ENCODE assay signal across 8 mouse cellular contexts in genomic region chr9:71092038-71092437, GRCm38 (mm10).
DNase-seq lines count a peak whose midpoint lies in the region; ATAC-seq and TF ChIP-seq lines count a peak whose summit lies in the region.

No protein-coding gene starts in this region.

- H3K4me1 ChIP-seq in G1E (ENCODE audit: insufficient read depth, low read depth, low read length), result no peaks in the 10 kb centered on the region
- no peaks in the 10 kb centered on the region for H3K4me1 ChIP-seq in bone marrow macrophage, adult 2 months (ENCODE audit: control insufficient read depth, insufficient read depth, low read length)
- H3K4me1 ChIP-seq in embryonic facial prominence, embryonic 10.5 days, result no peaks in the 10 kb centered on the region
- H3K4me1 ChIP-seq in limb, embryonic 10.5 days, result no peaks in the 10 kb centered on the region

- TF ChIP-seq CTCF in layer of hippocampus, adult 2 months (conservative IDR thresholded peaks at IDR 0.05), result peak; percentile 87
- peak; percentile 35; the same call in 1 of the 2 replicates for TF ChIP-seq CTCF in G1E (IDR thresholded peaks at IDR 0.05; ENCODE audit: low read depth, low read length)
- peak; percentile 73 for TF ChIP-seq CTCF in bone marrow macrophage, adult 2 months (IDR thresholded peaks at IDR 0.05; ENCODE audit: low read depth, low read length)

- H3K4me3 ChIP-seq in layer of hippocampus, adult 2 months, result no peak overlapping the region
- no peak overlapping the region for H3K4me3 ChIP-seq in G1E (ENCODE audit: low read depth, low read length)
- H3K4me3 ChIP-seq in bone marrow macrophage, adult 2 months (ENCODE audit: insufficient read depth, low read length), result no peak overlapping the region
- H3K4me3 ChIP-seq in embryonic facial prominence, embryonic 10.5 days, result no peak overlapping the region
- no peak overlapping the region for H3K4me3 ChIP-seq in limb, embryonic 10.5 days

- no peak overlapping the region for H3K27ac ChIP-seq in layer of hippocampus, adult 2 months
- H3K27ac ChIP-seq in bone marrow macrophage, adult 2 months (ENCODE audit: insufficient read depth, low read depth, low read length), result no peak overlapping the region
- no peak overlapping the region for H3K27ac ChIP-seq in embryonic facial prominence, embryonic 10.5 days (replicated peaks)
- H3K27ac ChIP-seq in limb, embryonic 10.5 days, result no peak overlapping the region

- H3K27me3 ChIP-seq in G1E (ENCODE audit: insufficient read depth, low read length), result no peaks in the 10 kb centered on the region
- H3K27me3 ChIP-seq in embryonic facial prominence, embryonic 10.5 days (replicated peaks; ENCODE audit: low read depth, poor library complexity, severe bottlenecking), result no peaks in the 10 kb centered on the region
- no peaks in the 10 kb centered on the region for H3K27me3 ChIP-seq in limb, embryonic 10.5 days (ENCODE audit: low read depth, poor library complexity, severe bottlenecking)

- peak in 1 of 2 experiments; percentile 71 for DNase-seq in layer of hippocampus, adult 2 months (ENCODE audit: low spot score in 2 of 2)
- DNase-seq in layer of hippocampus, adult 8-10 months (ENCODE audit: low spot score in 2 of 2), result no peak
- DNase-seq in G1E (ENCODE audit: low spot score), result peak; percentile 19
- peak; percentile 45 for DNase-seq in embryonic facial prominence, embryonic 10.5 days (ENCODE audit: low spot score)
- DNase-seq in limb, embryonic 10.5 days (ENCODE audit: low spot score), result peak; percentile 45
- DNase-seq in right cerebral cortex, postnatal 25 days, result peak; percentile 40
- no peak for DNase-seq in ovary, postnatal 14 days (ENCODE audit: low spot score)

- no peaks in the 10 kb centered on the region for H3K36me3 ChIP-seq in G1E (replicated peaks)
- no peaks in the 10 kb centered on the region for H3K36me3 ChIP-seq in embryonic facial prominence, embryonic 10.5 days (replicated peaks)
- H3K36me3 ChIP-seq in limb, embryonic 10.5 days, result no peaks in the 10 kb centered on the region

- H3K9me3 ChIP-seq in G1E (replicated peaks), result no peaks in the 10 kb centered on the region
- H3K9me3 ChIP-seq in embryonic facial prominence, embryonic 10.5 days, result no peaks in the 10 kb centered on the region
- no peaks in the 10 kb centered on the region for H3K9me3 ChIP-seq in limb, embryonic 10.5 days (replicated peaks)

- TF ChIP-seq POLR2A in bone marrow macrophage, adult 2 months (IDR thresholded peaks at IDR 0.05; ENCODE audit: borderline replicate concordance, low read depth, low read length), result no peak

- 72% methylated on average over 5 of the region's 5 CpGs for WGBS in embryonic facial prominence, embryonic 10.5 days
- WGBS in limb, embryonic 10.5 days, result 80% methylated on average over 5 of the region's 5 CpGs

- no peak for ATAC-seq in G1E (ENCODE audit: extremely low read depth, insufficient number of reproducible peaks, low FRiP score, poor library complexity, severe bottlenecking)

Comparison
In these comparisons a context has a peak if more than half of its experiments do, and no peak if none do; other contexts are left out.
1. DNase-seq: peak in G1E (single experiment), embryonic facial prominence, embryonic 10.5 days (single experiment), limb, embryonic 10.5 days (single experiment) and right cerebral cortex, postnatal 25 days (single experiment); none in layer of hippocampus, adult 8-10 months (0 of 2) and ovary, postnatal 14 days (single experiment).
2. CTCF ChIP-seq: peak in every context shown above with its lines; median percentile 87 in layer of hippocampus, adult 2 months; 73 in bone marrow macrophage, adult 2 months; 35 in G1E.